Mouse (Mus musculus): Measurements from ENCODE around the gene Fat3.

DNA sequence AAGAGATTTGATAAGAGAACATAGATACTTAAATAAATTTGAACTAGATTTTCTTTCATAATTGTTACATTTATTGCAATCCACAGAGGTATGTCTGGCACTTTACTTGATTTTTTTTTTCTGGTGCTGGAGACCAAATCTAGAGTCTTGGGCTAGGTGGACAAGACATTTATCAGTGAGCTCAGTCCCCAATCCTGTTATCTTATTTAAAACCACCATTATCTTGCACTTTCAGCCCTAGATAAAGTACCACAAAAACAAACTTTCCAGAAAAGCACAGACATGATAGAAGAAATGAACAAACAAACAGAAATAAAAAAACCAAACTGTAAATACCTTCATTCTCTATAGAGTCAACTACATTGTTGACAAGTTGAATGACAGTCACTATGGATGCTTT, 584.5 kb downstream of the Fat3 start:
- no peak for TF ChIP-seq CTCF (conservative IDR thresholded peaks at IDR 0.05; ENCODE audit: insufficient read depth, insufficient read length, low read depth, low read length)
- TF ChIP-seq POLR2A (IDR thresholded peaks at IDR 0.05; ENCODE audit: low read depth, low read length), result no peak

All from kidney, adult 2 months (tissue).